Mouse (Mus musculus): ENCODE data around the gene Atg101. TPM values are rescaled to one million over a fixed set of nuclear protein-coding genes. Genes with fewer than 3 reads are reported as not detected.
"Not testable (repeated sequence)": the region's sequence is repeated elsewhere in the genome, so short reads cannot be mapped to it uniquely, and the experiment has no call there.

Atg101 gene
- total RNA-seq, 2 experiments from 2014 or later: 50.6 to 53.3 TPM

GRCm38 (mm10) chr15:101315832-101316231 lies 31.8 kb downstream of the Atg101 start:
- Histone ChIP-seq H3K4me3 (peak overlapping the region; percentile 60), H3K27ac (peak overlapping the region; percentile 68)
- peak; percentile 96 for TF ChIP-seq CTCF (conservative IDR thresholded peaks at IDR 0.05)
- peak; percentile 94 for DNase-seq (ENCODE audit: low spot score in 2 of 2)

- no peak for DNase-seq (ENCODE audit: low spot score in 2 of 2)
- Histone ChIP-seq H3K27ac (peak overlapping the region; percentile 68), H3K4me3 (peak overlapping the region; percentile 60)
- TF ChIP-seq CTCF (conservative IDR thresholded peaks at IDR 0.05): no peak
Measured at GRCm38 (mm10) chr15:101316279-101316912, 32.3 kb downstream of the Atg101 start.

DNA sequence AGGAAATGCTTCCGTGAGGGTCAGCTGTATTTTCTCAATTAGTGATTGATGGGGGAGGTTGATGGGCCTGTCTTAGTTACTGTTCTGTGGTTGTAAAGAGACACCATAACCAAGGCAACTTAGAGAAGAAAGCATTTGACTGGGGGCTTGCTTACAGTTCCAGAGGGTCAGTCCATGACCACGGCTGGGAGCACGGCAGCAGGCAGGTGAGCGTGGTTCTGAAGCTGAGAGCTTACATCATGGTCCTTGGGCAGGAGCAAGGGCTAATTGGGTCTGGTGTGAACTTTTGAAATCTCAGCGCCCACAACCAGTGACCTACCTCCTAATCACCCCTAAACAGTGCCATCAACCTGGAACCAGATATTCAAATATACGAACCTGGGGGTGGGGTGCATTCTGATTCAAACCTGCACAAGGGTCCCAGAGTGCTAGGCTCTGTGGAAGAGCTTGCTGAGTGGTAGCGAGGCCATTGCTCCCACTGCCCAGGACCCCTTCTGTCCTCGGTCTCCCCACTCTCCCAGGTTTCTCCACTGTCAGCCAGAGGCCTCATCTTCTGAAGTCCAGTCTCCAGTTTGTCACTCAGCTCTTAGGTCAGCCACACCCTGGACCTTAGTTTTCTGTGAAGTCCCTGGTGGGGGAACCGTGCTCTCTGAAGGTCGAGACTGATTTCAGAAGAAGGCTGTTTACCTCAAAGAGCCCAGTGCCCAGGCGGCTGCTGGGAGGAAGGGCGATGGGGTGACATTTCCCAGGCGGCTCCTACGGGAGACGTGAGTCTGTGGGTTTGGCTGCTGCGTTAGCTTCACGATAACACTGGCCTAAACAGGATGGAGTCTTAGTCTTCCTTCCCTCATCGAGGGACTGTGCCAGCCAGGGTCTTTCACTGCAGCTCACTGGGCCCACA lies 33.1 kb downstream of the Atg101 start:
- Histone ChIP-seq H3K27ac (peak overlapping the region; percentile 68; the same call in 1 of the 2 replicates), H3K4me3 (no peak overlapping the region; the same call in 1 of the 2 replicates)
- no peak for DNase-seq (ENCODE audit: low spot score in 2 of 2)
- no peak for TF ChIP-seq CTCF (conservative IDR thresholded peaks at IDR 0.05)

DNA sequence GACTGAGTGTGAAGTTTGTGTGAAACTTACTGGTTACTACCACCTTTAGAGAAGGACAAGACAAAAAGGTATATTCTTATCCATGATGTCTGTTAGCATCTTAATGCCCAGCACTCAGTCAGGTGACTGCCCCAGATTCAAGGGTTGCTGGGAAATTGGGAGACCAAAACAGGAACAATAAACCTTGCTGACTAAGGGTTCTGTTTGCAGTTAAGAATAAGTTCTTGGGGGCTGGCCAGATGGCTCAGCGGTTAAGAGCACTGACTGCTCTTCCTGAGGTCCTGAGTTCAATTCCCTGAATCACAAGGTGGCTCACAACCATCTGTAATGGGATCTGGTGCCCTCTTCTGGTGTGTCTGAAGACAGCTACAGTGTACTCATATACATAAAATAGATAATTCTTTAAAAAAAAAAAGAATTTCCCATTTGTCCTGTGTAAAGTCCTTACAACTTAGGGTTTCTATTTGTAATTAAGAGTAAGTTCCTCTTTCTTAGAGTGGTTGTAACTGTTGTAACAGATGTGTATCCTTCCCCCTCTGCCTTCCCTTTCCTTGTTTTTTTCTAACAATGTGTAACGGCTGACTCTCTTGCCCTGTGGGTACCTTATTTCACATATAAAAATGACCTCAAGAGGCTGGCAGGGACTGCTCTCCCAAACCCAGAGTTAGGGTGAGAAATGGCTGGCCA lies 33.9 kb downstream of the Atg101 start:
- peak; percentile 62 for TF ChIP-seq CTCF (conservative IDR thresholded peaks at IDR 0.05)
- H3K27ac ChIP-seq: no peak overlapping the region; the same call in 1 of the 2 replicates
- no peak overlapping the region for H3K4me3 ChIP-seq
- no peak for DNase-seq (ENCODE audit: low spot score in 2 of 2)

DNA sequence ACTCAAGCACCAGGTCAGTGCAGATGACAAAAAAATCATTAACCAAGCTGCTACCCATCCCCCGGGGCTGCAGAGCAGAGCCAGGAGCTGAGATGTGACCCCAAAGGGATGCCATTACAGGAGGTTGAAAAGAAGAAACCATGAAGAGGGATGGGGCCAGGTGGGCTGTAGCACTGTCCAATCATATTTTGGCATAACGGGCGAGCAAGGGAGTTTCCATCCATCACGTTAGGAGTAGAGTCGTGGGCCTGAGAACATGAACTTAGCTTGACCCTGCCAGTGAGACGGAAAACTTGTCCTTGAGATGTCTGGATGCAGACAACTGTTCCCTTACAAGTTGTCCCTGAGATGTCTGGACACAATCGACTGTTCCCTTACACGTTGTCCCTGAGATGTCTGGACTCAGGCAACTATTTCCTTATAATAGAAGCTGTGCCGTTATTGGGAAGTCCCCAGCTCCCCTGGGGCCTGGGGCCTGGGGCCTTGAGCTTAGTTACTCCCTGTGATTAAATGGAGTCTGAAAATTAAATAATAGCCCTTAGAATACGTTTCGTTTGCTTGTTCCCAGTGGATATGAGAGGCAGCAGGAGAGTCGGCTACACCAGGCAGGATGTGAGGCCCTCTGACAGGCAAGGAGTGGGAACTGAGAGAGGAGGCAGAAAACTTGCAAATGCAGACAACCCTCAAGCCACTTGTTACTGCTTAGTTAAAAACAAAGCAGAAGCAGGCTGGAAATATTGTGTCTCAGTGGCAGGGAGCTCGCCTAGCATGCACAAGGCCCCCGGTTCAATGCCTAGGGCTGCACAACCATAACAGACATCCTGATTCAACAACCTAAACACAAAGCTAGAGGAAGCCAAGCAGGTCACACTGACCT lies 35.1 kb downstream of the Atg101 start:
- Histone ChIP-seq H3K27ac (peak overlapping the region; percentile 48; the same call in 1 of the 2 replicates), H3K4me3 (no peak overlapping the region)
- DNase-seq (ENCODE audit: low spot score in 2 of 2): no peak
- no peak for TF ChIP-seq CTCF (conservative IDR thresholded peaks at IDR 0.05)

GRCm38 (mm10) chr15:101320010-101320617 lies 36.0 kb downstream of the Atg101 start:
- peak overlapping the region; percentile 46; the same call in 1 of the 2 replicates for H3K27ac ChIP-seq
- DNase-seq (ENCODE audit: low spot score in 2 of 2): no peak
- no peak for TF ChIP-seq CTCF (conservative IDR thresholded peaks at IDR 0.05)
- no peak overlapping the region for H3K4me3 ChIP-seq

DNA sequence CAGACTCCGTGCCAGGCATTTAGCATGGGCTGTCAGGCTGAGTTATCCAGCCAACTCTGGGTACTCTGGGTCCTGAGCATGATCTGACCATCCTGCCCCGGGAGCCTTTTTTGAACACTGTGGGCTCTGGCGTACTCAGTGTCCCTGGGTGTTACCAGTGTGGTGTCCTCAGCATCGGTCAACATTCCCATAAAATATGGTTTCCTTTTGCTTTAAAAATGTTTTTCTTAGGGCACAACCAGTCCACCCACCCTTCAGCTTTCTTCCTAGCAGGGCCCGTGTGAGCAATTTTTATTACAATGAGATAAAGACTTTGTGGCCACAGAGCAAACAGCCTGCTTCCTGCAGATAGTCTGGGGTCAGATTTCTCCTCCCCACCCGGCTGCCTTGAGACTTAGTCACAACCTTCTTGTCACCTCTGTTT lies 36.6 kb downstream of the Atg101 start:
- H3K27ac ChIP-seq: peak overlapping the region; percentile 46; the same call in 1 of the 2 replicates
- no peak overlapping the region for H3K4me3 ChIP-seq
- TF ChIP-seq CTCF (conservative IDR thresholded peaks at IDR 0.05): no peak
- no peak for DNase-seq (ENCODE audit: low spot score in 2 of 2)

- DNase-seq (ENCODE audit: low spot score in 2 of 2): no peak
- peak overlapping the region; percentile 28; the same call in 1 of the 2 replicates for H3K27ac ChIP-seq
- no peak for TF ChIP-seq CTCF (conservative IDR thresholded peaks at IDR 0.05)
- H3K4me3 ChIP-seq: no peak overlapping the region
Measured at GRCm38 (mm10) chr15:101321126-101321525, 37.1 kb downstream of the Atg101 start.

- no peak for TF ChIP-seq CTCF (conservative IDR thresholded peaks at IDR 0.05)
- no peak for DNase-seq (ENCODE audit: low spot score in 2 of 2)
- no peak overlapping the region for H3K27ac ChIP-seq
- H3K4me3 ChIP-seq: no peak overlapping the region
Measured at GRCm38 (mm10) chr15:101322106-101322505, 38.0 kb downstream of the Atg101 start.

DNA sequence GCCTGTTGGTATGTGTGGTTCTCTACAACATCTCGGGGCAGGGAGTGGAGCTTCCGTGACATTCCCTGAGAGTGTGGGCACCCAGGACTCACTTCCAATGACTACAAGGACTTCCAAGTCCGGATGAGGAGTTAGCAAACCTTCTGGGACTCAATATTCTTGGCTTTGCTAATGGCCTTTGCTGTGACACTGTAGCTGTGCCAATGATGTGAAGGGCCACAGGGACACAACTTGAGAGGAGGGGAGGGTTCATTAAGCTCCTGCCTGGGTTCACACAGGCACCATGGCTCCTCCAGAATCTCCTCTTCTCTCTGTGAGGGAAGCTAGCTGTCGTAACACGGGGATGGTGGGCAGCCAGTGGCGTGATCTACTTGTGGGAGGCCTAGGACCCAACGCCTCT lies 38.6 kb downstream of the Atg101 start:
- no peak for DNase-seq (ENCODE audit: low spot score in 2 of 2)
- Histone ChIP-seq H3K27ac (no peak overlapping the region), H3K4me3 (no peak overlapping the region)
- no peak for TF ChIP-seq CTCF (conservative IDR thresholded peaks at IDR 0.05)

DNA sequence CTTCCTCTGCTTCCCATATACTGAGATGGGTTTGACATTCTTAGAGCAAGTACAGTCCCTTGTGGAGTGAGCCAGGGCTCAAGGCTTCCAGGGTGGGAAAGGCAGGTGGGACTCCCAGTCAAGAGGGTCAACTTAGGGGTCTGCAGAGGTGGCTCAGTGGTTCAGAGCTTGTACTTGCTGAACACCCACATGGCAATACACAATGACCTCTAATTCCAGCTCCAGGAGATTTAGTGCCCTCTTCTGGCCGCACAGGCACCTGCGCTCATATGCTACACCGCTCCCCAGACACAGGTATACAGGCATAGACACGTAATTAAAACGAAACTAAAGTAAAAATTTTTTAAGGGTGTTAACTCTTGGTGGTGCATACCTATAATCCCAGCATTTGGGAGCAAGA lies 39.4 kb downstream of the Atg101 start:
- H3K27ac ChIP-seq: no peak overlapping the region
- H3K4me3 ChIP-seq: no peak overlapping the region
- no peak for DNase-seq (ENCODE audit: low spot score in 2 of 2)
- TF ChIP-seq CTCF (conservative IDR thresholded peaks at IDR 0.05): peak; percentile 36

DNA sequence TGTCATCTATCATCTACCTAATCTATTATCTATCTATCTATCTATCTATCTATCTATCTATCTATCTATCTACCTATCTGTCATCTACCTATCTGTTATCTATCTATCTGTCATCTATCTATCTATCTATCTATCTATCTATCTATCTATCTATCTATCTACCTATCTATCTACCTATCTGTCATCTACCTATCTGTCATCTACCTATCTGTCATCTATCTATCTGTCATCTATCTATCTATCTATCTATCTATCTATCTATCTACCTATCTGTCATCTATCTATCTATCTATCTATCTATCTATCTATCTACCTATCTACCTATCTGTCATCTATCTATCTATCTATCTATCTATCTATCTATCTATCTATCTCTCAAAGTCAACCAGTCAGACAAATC lies 40.3 kb downstream of the Atg101 start:
- not testable (repeated sequence) for H3K27ac ChIP-seq; H3K4me3 ChIP-seq; DNase-seq (ENCODE audit: low spot score in 2 of 2)

All from layer of hippocampus, adult 2 months (tissue).